Mouse (Mus musculus): Measurements from ENCODE around the gene Lhfpl2. TPM values are rescaled to one million over a fixed set of nuclear protein-coding genes. Genes with fewer than 3 reads are reported as not detected.
A peak's percentile ranks its signal among the peaks of the same experiment; 100 is the strongest.

Lhfpl2 gene
- total RNA-seq, 2 experiments from 2014 or later: 2.4 to 2.9 TPM

- no peak for ATAC-seq (ENCODE audit: poor library complexity, severe bottlenecking)
Observed at GRCm38 (mm10) chr13:94065276-94066050, 7.9 kb downstream of the Lhfpl2 start.

- no peak for ATAC-seq (ENCODE audit: poor library complexity, severe bottlenecking)
Observed at GRCm38 (mm10) chr13:94066626-94067275, 9.2 kb downstream of the Lhfpl2 start.

DNA sequence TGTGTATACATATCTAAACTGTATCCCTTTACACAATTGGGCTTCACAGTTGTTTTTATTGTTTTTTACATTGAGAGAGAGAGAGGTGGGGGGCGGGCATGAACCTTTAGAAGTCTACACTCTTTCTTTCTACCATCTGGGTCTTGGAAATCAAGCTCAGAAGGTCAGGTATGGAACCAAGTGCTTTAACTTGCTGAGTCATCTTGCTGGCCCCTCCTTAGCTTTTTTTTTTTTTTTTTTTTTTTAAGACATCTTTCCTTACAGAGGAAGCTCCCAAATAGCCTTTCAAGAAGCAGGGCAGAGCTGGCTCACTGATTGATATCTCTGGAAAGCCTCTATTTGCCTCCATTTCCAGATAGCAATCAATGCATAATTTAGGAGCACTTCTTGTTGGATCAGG is 10.7 kb downstream of the Lhfpl2 start:
- no peak for ATAC-seq (ENCODE audit: poor library complexity, severe bottlenecking)

- no peak for ATAC-seq (ENCODE audit: poor library complexity, severe bottlenecking)
Observed at GRCm38 (mm10) chr13:94069421-94070307, 12.1 kb downstream of the Lhfpl2 start.

- no peak for ATAC-seq (ENCODE audit: poor library complexity, severe bottlenecking)
Observed at GRCm38 (mm10) chr13:94070308-94070619, 12.7 kb downstream of the Lhfpl2 start.

DNA sequence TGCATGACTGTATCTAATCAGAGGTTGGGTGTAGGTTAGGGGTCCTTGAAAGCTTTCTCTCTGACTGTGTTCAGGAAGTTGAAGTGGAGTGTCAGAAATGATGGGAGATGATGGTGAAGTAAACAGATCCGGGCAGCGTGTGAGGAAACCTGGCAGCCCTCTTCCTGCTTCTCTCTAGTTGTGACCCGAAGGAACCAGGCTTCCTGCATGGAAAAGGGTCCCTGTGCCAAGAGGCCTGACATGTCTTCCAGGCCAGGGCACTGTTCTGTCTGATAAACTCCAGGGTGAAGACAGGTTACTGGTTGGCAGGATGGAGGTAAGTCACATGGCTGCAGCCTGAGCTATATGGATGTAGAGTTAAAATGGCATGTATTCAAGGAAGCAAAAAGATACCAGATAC is 13.3 kb downstream of the Lhfpl2 start:
- no peak for ATAC-seq (ENCODE audit: poor library complexity, severe bottlenecking)

GRCm38 (mm10) chr13:94073046-94073715 is 15.6 kb downstream of the Lhfpl2 start:
- no peak for ATAC-seq (ENCODE audit: poor library complexity, severe bottlenecking)

DNA sequence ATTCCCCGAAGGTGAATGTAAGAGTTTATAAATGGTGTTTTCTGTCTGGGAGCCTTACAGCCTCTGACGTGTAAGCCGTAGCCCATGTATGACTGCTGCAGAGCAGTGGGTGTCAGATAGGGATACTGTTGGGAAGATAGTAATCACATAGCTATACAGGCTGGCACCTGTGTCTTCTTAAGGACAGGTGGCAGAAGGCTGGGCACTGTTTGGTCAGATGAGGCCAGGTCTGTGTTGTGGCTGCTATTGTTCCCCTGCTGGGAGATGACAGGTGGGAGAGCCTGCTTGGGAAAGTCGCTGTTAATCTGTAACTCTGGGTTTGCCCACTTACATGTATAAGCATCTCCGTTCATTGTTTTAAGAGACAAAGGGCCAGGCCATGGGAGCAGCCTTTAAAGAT is 16.1 kb downstream of the Lhfpl2 start:
- no peak for ATAC-seq (ENCODE audit: poor library complexity, severe bottlenecking)

GRCm38 (mm10) chr13:94075181-94075580 is 17.6 kb downstream of the Lhfpl2 start:
- no peak for ATAC-seq (ENCODE audit: poor library complexity, severe bottlenecking)

GRCm38 (mm10) chr13:94077136-94078018 is 19.8 kb downstream of the Lhfpl2 start:
- ATAC-seq (ENCODE audit: poor library complexity, severe bottlenecking): no peak

DNA sequence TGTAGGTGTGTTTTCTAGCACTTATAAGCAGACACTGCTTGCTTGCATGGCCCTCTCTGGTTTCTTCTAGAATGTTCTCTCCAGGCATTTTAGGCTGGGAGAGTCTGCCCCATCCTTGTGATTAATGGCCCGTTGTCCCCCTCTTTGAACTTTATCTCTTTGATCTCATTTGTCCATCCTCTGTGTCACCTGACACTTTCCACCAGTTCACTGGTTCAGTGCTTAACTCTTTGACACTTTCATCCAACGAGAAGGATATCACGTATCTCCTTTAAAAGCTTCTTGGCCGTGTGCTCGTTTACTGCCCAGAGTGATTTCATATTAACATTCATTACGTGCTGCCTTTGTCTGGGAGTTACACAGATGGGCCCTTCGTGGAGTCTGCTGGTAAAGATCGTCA is 25.6 kb downstream of the Lhfpl2 start:
- ATAC-seq (ENCODE audit: poor library complexity, severe bottlenecking): no peak

DNA sequence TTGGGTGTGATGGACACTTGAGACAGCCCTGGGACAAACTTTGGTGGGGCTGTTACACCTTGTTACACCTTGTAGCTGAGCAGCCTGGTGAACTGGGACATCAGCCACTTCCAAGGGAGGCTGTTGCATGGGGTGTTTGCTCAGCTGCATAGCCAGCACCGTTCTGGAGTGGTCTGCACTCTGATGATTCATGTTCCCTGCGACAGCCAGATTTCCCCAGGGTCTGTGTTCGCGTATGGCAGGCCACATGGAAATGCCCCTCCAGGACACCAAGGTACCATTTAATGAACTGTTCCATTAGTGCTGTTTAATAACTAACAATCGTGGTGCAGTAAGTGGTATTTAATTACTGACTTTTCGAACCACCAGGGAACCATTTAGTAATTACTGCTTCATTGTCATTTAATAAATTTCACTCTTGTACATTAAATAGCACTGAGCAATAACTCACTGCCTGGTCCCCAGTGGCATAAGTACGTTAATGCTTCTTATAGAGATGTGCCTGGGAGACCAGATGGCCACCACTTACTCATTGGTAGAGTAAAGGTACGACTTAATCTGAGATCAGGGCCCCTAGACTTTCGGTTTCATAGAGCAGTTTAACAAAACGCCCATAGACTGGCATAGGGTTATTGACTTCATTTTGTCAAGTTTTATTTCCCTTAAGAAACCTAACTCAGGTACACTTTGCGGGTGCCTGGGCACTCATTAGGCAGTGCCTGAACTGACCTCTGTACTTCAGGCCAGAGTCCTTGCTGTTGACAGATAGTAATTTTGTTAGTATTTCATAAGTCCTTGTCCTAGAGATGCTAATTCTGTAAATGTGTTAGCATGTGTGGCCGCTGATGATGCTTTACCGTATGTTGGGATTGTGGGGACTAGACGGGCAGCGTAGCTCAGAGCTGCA is 26.9 kb downstream of the Lhfpl2 start:
- no peak for ATAC-seq (ENCODE audit: poor library complexity, severe bottlenecking)

DNA sequence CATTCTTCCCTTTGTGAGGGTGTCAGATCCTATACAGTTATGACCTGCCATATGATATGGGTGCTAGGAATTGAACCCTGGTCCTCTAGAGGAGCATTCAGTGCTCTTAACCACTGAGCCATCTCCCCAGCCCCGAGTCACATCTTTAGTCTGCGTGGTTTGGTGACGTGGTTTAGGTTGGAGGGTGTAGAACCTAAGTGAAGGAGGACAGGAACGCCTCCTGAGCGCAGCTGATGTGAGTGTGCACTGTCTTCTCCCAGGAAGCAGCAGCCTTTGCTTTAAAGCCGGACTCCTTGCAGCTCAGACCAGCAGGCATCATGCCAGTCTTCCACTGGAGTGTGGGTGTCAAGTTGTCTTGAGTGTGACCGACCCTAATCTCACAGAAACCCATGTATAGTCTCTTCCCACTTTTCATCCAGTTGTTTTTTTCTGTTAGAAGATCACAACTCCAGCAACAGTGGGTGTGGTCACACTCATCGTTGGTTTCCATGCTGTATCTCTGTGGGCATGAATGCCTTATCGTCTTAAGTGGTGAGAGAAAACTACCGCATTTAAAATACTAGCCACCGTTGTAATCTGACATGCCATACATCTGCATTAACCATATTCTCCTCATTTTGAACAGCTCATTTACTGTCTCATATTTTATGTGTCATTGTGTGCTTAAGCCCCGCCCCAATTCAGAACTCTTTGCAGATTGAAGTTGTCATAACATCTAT is 28.7 kb downstream of the Lhfpl2 start:
- ATAC-seq (ENCODE audit: poor library complexity, severe bottlenecking): 0 out of 2 replicates have a peak, but pooled peaks have one; percentile 12

GRCm38 (mm10) chr13:94087061-94087460 is 29.5 kb downstream of the Lhfpl2 start:
- ATAC-seq (ENCODE audit: poor library complexity, severe bottlenecking): no peak

DNA sequence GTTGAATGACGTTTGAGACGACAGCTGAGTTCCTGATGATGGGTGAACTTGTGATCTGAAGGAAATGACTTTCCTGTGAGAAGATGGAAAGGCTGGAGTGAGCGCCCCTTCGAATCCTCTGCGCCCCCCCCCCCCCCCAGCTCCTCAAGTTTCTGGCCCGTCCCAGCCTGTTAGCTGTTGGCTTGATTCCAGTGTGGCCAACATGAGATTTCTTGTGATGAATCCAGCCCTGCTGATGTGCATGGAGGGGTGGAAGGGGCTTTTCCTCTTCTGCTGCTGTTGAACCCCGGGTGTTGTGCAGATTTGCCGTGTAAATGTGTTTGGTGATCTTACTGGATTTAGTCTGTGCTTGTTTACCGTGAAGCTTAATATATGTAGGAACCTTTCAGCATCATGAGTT is 31.2 kb downstream of the Lhfpl2 start:
- ATAC-seq (ENCODE audit: poor library complexity, severe bottlenecking): no peak

DNA sequence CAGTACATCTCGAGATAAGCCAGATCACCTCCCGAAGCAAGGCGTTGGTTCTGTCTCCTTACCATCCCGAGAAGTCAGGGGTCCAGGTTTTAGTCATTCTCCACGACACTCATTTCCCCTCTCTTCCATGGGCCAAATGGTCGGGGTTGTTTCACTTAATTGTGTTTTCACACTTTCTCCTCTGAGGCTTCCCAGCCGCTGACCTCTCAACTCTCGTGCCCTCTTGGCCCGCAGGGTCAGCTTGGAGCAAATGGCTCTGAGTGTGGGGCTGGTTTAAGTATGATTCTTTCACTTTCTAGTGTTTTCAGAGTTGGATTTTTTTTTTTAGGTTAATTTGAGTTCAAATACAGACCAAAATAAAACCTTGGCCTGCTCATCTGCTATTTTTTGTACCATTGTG is 31.7 kb downstream of the Lhfpl2 start:
- no peak for ATAC-seq (ENCODE audit: poor library complexity, severe bottlenecking)

DNA sequence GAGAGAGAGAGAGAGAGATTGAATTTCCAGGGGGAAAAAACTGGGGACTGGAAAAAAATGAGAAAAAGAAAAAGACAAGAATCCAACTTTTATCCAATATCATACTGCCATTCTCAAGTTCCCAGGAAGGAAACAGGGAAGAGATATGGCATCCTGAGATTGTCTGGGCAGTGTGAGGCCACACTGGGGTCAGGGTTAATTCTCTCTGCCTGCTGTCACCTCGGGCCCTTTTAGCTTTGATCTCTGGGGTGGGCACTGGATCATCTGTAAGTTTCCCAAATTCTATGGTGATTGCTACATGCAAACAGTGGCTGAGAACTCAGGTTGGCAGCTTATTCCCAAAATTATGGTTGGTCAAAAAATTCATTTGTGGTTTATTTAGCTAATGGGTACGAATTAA is 33.8 kb downstream of the Lhfpl2 start:
- ATAC-seq (ENCODE audit: poor library complexity, severe bottlenecking): no peak

- no peak for ATAC-seq (ENCODE audit: poor library complexity, severe bottlenecking)
Observed at GRCm38 (mm10) chr13:94094176-94094575, 36.6 kb downstream of the Lhfpl2 start.
